Mouse (Mus musculus) forebrain, embryonic 14.5 days (tissue): ENCODE results near the gene Selenov. TPM values are rescaled to one million over a fixed set of nuclear protein-coding genes. Genes with fewer than 3 reads are reported as not detected.
A peak's percentile ranks its signal among the peaks of the same experiment; 100 is the strongest.

Experiments
- ATAC-seq: fragments of 200-750 bp; cut with Nextera tagmentation; 2 replicates; pipeline ENCODE4 v1.8.0; 2017; ENCODE audit warnings: mild to moderate bottlenecking, moderate library complexity
- DNase-seq: peaks from one replicate; pipeline ENCODE4 v3.0.0-alpha.2; 2015; ENCODE audit warnings: low spot score
- H3K27ac ChIP-seq: fragments of 300-500 bp; sonication (generic); 2 replicates; pipeline ENCODE4 v1.5.1; 2014; ENCODE audit warnings: low read depth, mild to moderate bottlenecking, control low read depth, low read length, moderate library complexity
- H3K27me3 ChIP-seq: fragments of 300-500 bp; sonication (generic); replicated peaks from 2 replicates; pipeline ENCODE4 v1.6.1; 2014; ENCODE audit warnings: low read length, control low read depth, mixed read lengths; ENCODE audit not compliant: control insufficient read depth, insufficient read depth
- H3K36me3 ChIP-seq: fragments of 300-500 bp; sonication (generic); 2 replicates; pipeline ENCODE4 v1.6.1; 2014; ENCODE audit warnings: low read length, control low read depth; ENCODE audit not compliant: control insufficient read depth, insufficient read depth
- H3K4me1 ChIP-seq: fragments of 300-500 bp; sonication (generic); 2 replicates; pipeline ENCODE4 v1.6.1; 2014; ENCODE audit warnings: antibody characterized with exemption, low read length, control low read depth; ENCODE audit not compliant: control insufficient read depth, insufficient read depth
- H3K4me2 ChIP-seq: fragments of 300-500 bp; sonication (generic); 2 replicates; pipeline ENCODE4 v1.6.1; 2014; ENCODE audit warnings: mild to moderate bottlenecking, control low read depth, low read length
- H3K4me3 ChIP-seq: fragments of 300-500 bp; sonication (generic); 2 replicates; pipeline ENCODE4 v1.5.1; 2014; ENCODE audit warnings: low read depth, low read length, control low read depth
- H3K9ac ChIP-seq: fragments of 300-500 bp; sonication (generic); 2 replicates; pipeline ENCODE4 v1.6.1; 2014; ENCODE audit warnings: mild to moderate bottlenecking, low read length, control low read depth, moderate library complexity
- H3K9me3 ChIP-seq: fragments of 300-500 bp; sonication (generic); replicated peaks from 2 replicates; pipeline ENCODE4 v1.6.1; 2016; ENCODE audit warnings: low read length, control low read depth, mixed read lengths; ENCODE audit not compliant: control insufficient read depth
- WGBS: fragments of 180-500 bp; shearing (Covaris S2); extraction: QIAGEN DNeasy Blood & Tissue Kit; methylation state at CpG from one replicate; pipeline ENCODE4 v1.1.7; 2014; 5-methylcytosine and 5-hydroxymethylcytosine counted together
- polyA plus RNA-seq: library from polyadenylated mRNA; unstranded; fragments of >200 nt; fragmentation: Nextera tagmentation; extraction: Ambion mirVana; gene quantifications from 2 replicates; pipeline ENCODE4 v1.2.1, GENCODE M21; 2014

Gene Selenov
- polyA plus RNA-seq, 1 experiment from 2014 or later, result 0.23 TPM

GRCm38 (mm10) chr7:28321974-28322720 lies 31.2 kb upstream of the Selenov start:
- 96% methylated on average over 15 of the region's 15 CpGs for WGBS
- H3K27me3 ChIP-seq, result no peaks in the 10 kb centered on the region

GRCm38 (mm10) chr7:28318714-28319113 lies 27.7 kb upstream of the Selenov start:
- Histone ChIP-seq H3K36me3 (peaks cover 97% of the 10 kb centered on the region), H3K4me1 (no peaks in the 10 kb centered on the region), H3K4me2 (no peak overlapping the region), H3K27ac (no peak overlapping the region), H3K27me3 (no peaks in the 10 kb centered on the region), H3K4me3 (no peak overlapping the region), H3K9me3 (no peaks in the 10 kb centered on the region), H3K9ac (no peak overlapping the region)
- DNase-seq, result no peak
- no peak for ATAC-seq
- 95% methylated on average over 17 of the region's 17 CpGs for WGBS

More at GRCm38 (mm10) chr7:28321974-28322720, 31.2 kb upstream of the Selenov start:
- Histone ChIP-seq H3K4me2 (no peak overlapping the region), H3K36me3 (peaks cover 99% of the 10 kb centered on the region), H3K9me3 (no peaks in the 10 kb centered on the region), H3K9ac (no peak overlapping the region), H3K4me3 (no peak overlapping the region), H3K4me1 (no peaks in the 10 kb centered on the region), H3K27ac (no peak overlapping the region)
- no peak for ATAC-seq
- no peak for DNase-seq

DNA sequence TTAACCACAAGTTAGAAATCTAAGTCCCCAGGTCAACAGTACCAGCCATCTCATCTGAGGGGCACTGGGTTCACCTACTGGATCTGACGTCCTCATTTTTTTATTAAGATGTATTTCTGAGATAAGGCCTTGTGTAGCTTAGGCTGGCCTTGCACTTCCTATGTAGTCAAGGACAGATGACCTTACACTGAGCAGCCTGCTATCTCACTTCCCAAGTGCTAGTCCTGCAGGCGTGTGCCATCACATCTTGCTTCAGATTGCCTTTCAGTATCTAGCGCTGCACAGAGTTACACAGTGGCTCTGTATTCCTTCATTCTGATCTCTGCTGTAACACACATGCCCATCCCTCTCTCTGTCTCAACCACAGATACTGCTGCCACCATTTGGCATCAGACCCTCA lies 27.1 kb upstream of the Selenov start:
- WGBS, result 89% methylated on average over 3 of the region's 3 CpGs
- Histone ChIP-seq H3K27me3 (no peaks in the 10 kb centered on the region), H3K4me2 (no peak overlapping the region), H3K4me3 (no peak overlapping the region), H3K9ac (no peak overlapping the region), H3K36me3 (peaks cover 90% of the 10 kb centered on the region), H3K9me3 (no peaks in the 10 kb centered on the region), H3K4me1 (no peaks in the 10 kb centered on the region), H3K27ac (no peak overlapping the region)
- ATAC-seq, result no peak
- no peak for DNase-seq

DNA sequence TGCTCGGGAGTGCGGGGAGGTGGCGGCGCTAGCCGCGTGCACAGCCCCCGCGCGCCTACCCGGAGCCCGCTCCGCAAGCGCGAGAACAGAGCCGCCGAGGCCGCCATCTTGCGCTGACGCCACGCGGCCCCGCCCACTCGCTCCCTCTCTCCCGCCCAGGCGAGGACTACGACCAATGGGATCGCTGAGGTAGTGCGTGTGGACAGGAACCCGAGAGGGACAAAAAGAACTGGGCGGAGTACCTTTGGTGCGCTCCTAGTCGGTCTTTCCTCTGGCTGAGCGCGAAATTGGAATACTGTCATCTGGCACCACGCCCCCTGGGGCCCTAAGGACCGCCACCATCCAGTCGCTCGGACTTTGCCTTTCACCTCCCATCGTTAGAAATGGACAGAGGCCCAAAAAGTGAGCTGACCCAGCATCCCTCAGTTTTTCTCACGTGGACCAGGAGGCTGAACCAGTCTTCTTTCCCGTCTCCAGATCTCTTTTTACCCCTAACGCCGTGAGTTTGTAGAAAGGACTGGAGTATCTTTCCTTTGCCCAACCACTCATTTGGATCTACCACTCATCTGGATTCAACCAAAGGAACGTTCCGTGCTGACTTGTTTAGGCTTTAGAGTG lies 21.0 kb upstream of the Selenov start, which contains the start of gene Timm50:
TSS of gene Timm50 (minus strand) at position 147 of the 618 bp plus-strand sequence.
- WGBS, result under 1% methylated on average over 43 of the region's 45 CpGs
- H3K36me3 ChIP-seq, result peaks cover 65% of the 10 kb centered on the region
- peaks cover 6% of the 10 kb centered on the region for H3K4me1 ChIP-seq

DNA sequence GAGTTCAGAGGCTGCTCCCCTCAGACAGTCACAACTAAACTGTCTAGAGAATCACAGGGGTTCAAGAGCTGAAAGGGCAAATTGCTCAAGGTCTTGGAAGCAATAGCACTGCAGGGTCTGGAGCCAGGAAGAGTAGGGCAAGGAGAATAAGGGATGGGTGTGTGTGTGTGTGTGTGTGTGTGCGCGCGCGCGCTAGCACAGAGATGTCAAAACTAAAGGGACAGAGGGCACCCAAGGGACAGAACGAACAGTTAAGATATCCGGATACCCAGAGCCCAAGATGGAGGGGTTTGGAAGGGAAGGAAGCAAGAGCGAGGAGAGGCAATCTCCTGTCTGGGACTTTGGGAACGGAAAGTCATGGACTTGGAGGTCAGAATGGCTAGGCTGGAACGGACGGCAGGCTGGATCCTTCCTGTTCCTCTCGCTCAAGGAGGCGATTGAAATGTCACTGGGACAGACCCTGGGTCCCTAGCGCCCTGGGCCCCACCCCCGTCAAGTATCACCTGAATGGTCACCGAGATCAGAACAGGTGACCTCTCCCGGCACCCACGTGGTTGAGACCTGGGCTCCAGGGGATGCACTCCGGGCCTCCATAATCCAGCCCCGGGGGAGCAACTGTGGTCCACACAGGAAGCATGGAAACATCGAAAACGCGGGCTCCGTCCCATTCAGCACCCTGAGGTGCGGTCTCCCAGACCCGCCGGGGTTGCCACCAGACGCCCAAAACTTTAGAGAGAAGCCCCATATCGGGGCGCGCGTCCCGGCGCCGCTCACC lies 20.4 kb upstream of the Selenov start:
- Histone ChIP-seq H3K9me3 (no peaks in the 10 kb centered on the region), H3K27ac (peak overlapping the region; percentile 63; the same call in 1 of the 2 replicates), H3K4me2 (peak overlapping the region; percentile 87), H3K9ac (peak overlapping the region; percentile 92), H3K36me3 (peaks cover 65% of the 10 kb centered on the region), H3K27me3 (no peaks in the 10 kb centered on the region), H3K4me1 (peaks cover 6% of the 10 kb centered on the region), H3K4me3 (peak overlapping the region; percentile 95)
- ATAC-seq, result peak; percentile 70
- 7% methylated on average over 35 of the region's 35 CpGs for WGBS
- peak; percentile 17 for DNase-seq

More for the DNA sequence above, 21.0 kb upstream of the Selenov start, which contains the start of gene Timm50:
- Histone ChIP-seq H3K9ac (peak within 1 kb of the TSS; percentile 92), H3K27ac (peak within 1 kb of the TSS; percentile 63; the same call in 1 of the 2 replicates), H3K4me3 (peak within 1 kb of the TSS; percentile 95), H3K27me3 (no peaks in the 10 kb centered on the region), H3K4me2 (peak within 1 kb of the TSS; percentile 87), H3K9me3 (no peaks in the 10 kb centered on the region)
- DNase-seq, result peak; percentile 99
- ATAC-seq, result peak; percentile 98

GRCm38 (mm10) chr7:28309737-28310136 lies 18.8 kb upstream of the Selenov start:
- WGBS, result 71% methylated on average over 9 of the region's 9 CpGs
- no peak overlapping the region for H3K27ac ChIP-seq
- DNase-seq (no peak), ATAC-seq (no peak)
- peaks cover 65% of the 10 kb centered on the region for H3K36me3 ChIP-seq
- no peaks in the 10 kb centered on the region for H3K27me3 ChIP-seq
- H3K9me3 ChIP-seq, result no peaks in the 10 kb centered on the region
- no peak overlapping the region for H3K9ac ChIP-seq
- H3K4me1 ChIP-seq, result peaks cover 6% of the 10 kb centered on the region
- no peak overlapping the region for H3K4me2 ChIP-seq
- no peak overlapping the region for H3K4me3 ChIP-seq

- 96% methylated on average over 8 of the region's 8 CpGs for WGBS
- H3K4me2 ChIP-seq, result no peak overlapping the region
- ATAC-seq (no peak), DNase-seq (no peak)
- H3K4me3 ChIP-seq, result no peak overlapping the region
- no peak overlapping the region for H3K9ac ChIP-seq
- no peaks in the 10 kb centered on the region for H3K27me3 ChIP-seq
- peaks cover 10% of the 10 kb centered on the region for H3K4me1 ChIP-seq
- H3K27ac ChIP-seq, result no peak overlapping the region
- peaks cover 60% of the 10 kb centered on the region for H3K36me3 ChIP-seq
- no peaks in the 10 kb centered on the region for H3K9me3 ChIP-seq
These were observed 15.2 kb upstream of the Selenov start for GRCm38 (mm10) chr7:28306216-28306615.

DNA sequence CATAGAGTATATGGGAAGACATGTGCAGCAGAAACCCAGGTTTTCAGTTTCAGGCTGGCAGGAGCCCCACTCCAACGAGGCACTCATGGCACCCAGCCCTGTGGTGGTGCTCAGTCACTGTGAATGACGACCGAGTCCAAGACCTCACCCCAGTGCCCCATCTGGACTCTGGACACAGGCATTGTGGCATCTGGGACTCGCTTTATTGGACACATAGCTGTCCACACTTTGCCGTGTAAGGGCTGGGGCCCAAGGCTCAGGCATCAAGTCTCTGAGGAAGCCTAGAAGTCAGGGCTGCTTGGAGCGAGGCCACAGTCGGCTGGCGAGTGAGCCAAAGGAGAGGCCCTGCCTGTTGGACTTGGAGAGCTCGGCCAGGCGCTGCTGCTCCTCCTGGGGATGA lies 14.7 kb upstream of the Selenov start:
- H3K4me1 ChIP-seq, result peaks cover 5% of the 10 kb centered on the region
- no peaks in the 10 kb centered on the region for H3K9me3 ChIP-seq
- no peak overlapping the region for H3K27ac ChIP-seq
- no peaks in the 10 kb centered on the region for H3K27me3 ChIP-seq
- DNase-seq (no peak), ATAC-seq (no peak)
- H3K4me3 ChIP-seq, result no peak overlapping the region
- 95% methylated on average over 10 of the region's 10 CpGs for WGBS
- no peak overlapping the region for H3K9ac ChIP-seq
- H3K36me3 ChIP-seq, result peaks cover 60% of the 10 kb centered on the region
- H3K4me2 ChIP-seq, result no peak overlapping the region
